Mouse (Mus musculus) liver, embryonic 15.5 days (tissue): ENCODE measurements around the gene Kif5c. TPM values are rescaled to one million over a fixed set of nuclear protein-coding genes. Genes with fewer than 3 reads are reported as not detected.

ENCODE experiments used
- ATAC-seq: fragments of 200-750 bp; cut with Nextera tagmentation; 2 replicates; pipeline ENCODE4 v1.8.0; 2017; ENCODE audit warnings: moderate number of reproducible peaks, mild to moderate bottlenecking, moderate library complexity; ENCODE audit not compliant: insufficient read depth
- H3K27ac ChIP-seq: fragments of 300-500 bp; sonication (generic); replicated peaks from 2 replicates; pipeline ENCODE4 v1.5.1; 2015; ENCODE audit warnings: mild to moderate bottlenecking, inconsistent platforms
- H3K27me3 ChIP-seq: fragments of 300-500 bp; sonication (generic); 2 replicates; pipeline ENCODE4 v1.6.1; 2015; ENCODE audit warnings: mild to moderate bottlenecking, inconsistent platforms
- H3K36me3 ChIP-seq: fragments of 300-500 bp; sonication (generic); replicated peaks from 2 replicates; pipeline ENCODE4 v1.6.1; 2015; ENCODE audit warnings: moderate library complexity, mild to moderate bottlenecking, inconsistent platforms
- H3K4me1 ChIP-seq: fragments of 300-500 bp; sonication (generic); replicated peaks from 2 replicates; pipeline ENCODE4 v1.6.1; 2015; ENCODE audit warnings: inconsistent platforms
- H3K4me2 ChIP-seq: fragments of 300-500 bp; sonication (generic); 2 replicates; pipeline ENCODE4 v1.6.1; 2015; ENCODE audit warnings: moderate library complexity, mild to moderate bottlenecking, inconsistent platforms
- H3K4me3 ChIP-seq: fragments of 300-500 bp; sonication (generic); replicated peaks from 2 replicates; pipeline ENCODE4 v1.5.1; 2015; ENCODE audit warnings: mild to moderate bottlenecking, inconsistent platforms
- H3K9ac ChIP-seq: fragments of 300-500 bp; sonication (generic); 2 replicates; pipeline ENCODE4 v1.6.1; 2015; ENCODE audit warnings: moderate library complexity, mild to moderate bottlenecking, inconsistent platforms
- H3K9me3 ChIP-seq: fragments of 300-500 bp; sonication (generic); replicated peaks from 2 replicates; pipeline ENCODE4 v1.6.1; 2016; ENCODE audit warnings: inconsistent platforms
- WGBS: fragments of 180-500 bp; shearing (Covaris S2); methylation state at CpG from one replicate; pipeline ENCODE4 v1.1.7; 2015; ENCODE audit warnings: mixed read lengths; ENCODE audit not compliant: insufficient replicate concordance; 5-methylcytosine and 5-hydroxymethylcytosine counted together
- polyA plus RNA-seq: library from polyadenylated mRNA; unstranded; fragments of >200 nt; fragmentation: Nextera tagmentation; extraction: Ambion mirVana; gene quantifications from 2 replicates; pipeline ENCODE4 v1.2.1, GENCODE M21; 2015

The Kif5c gene
- polyA plus RNA-seq, 1 experiment from 2014 or later, result 0.17 TPM

DNA sequence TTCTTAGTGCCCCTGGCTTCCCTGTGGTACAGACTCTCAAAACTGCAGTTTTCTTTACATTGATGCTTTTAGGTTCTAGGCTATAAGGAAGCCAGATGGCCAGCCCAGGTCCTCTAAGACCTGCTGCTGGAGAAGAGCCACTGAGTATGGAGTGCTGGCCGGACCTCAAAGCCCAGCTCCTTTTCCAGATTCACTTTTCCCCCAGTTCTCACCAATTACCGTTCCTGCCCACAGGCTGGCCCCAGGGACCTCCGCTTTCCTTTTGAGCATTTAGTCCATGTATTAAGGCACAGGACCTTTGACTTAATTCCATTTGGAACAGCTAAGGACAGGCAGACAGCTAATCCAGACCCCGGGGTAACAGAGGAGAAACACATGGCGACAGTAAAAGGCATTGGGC is 28.6 kb upstream of the Kif5c start:
- WGBS, result 54% methylated on average over 5 of the region's 5 CpGs
- H3K9ac ChIP-seq, result no peak overlapping the region
- H3K27me3 ChIP-seq, result no peaks in the 10 kb centered on the region
- no peak for ATAC-seq
- H3K4me2 ChIP-seq, result no peak overlapping the region
- no peak overlapping the region for H3K27ac ChIP-seq
- no peak overlapping the region for H3K4me3 ChIP-seq
- no peaks in the 10 kb centered on the region for H3K36me3 ChIP-seq
- no peaks in the 10 kb centered on the region for H3K9me3 ChIP-seq
- no peaks in the 10 kb centered on the region for H3K4me1 ChIP-seq

DNA sequence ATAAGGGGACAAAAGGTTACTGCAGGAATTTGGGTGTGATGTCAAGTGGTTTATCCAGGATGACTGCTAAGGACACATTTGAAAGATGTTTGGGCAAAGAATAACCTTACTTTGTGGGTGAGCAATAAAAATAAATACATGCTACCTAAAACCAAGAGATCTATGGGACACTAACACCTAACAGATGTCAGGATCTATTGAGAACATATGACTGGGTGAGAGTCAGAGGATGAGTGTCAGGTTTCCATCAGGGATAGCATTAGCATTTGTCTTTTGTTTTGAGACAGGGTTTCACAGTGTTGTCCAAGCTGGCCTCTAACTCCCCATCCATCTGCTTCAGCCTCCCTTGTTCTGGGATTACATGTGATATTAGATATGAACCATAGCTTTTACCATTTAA is 26.2 kb upstream of the Kif5c start:
- ATAC-seq, result no peak
- no peak overlapping the region for H3K27ac ChIP-seq

DNA sequence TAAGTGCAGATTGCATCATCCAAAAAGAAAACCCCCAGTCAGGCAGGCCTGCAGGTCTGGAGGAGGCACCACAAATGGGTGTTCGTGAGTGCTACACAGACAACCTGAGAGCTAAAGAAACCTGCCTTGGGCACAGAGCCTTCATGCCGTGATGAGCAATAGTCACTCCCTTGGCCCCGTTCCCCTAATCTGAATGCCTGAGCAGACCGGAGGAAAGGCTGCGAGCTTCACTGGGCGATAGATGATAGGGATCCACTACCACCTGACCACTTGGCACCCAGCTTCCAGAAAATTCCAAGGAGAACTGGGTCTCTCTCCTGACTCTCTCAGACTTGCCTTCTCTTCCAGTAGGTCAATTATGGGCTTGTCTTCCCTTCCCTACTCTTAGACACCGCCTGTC is 24.2 kb upstream of the Kif5c start:
- Histone ChIP-seq H3K4me3 (no peak overlapping the region), H3K27ac (no peak overlapping the region), H3K36me3 (no peaks in the 10 kb centered on the region), H3K9ac (no peak overlapping the region), H3K4me2 (no peak overlapping the region), H3K4me1 (no peaks in the 10 kb centered on the region), H3K27me3 (no peaks in the 10 kb centered on the region), H3K9me3 (no peaks in the 10 kb centered on the region)
- WGBS, result 77% methylated on average over 7 of the region's 7 CpGs
- ATAC-seq, result no peak

More for the DNA sequence above, 26.2 kb upstream of the Kif5c start:
- no peaks in the 10 kb centered on the region for H3K36me3 ChIP-seq
- H3K4me1 ChIP-seq, result no peaks in the 10 kb centered on the region
- no peak overlapping the region for H3K9ac ChIP-seq
- H3K27me3 ChIP-seq, result no peaks in the 10 kb centered on the region
- H3K9me3 ChIP-seq, result no peaks in the 10 kb centered on the region
- no peak overlapping the region for H3K4me3 ChIP-seq
- H3K4me2 ChIP-seq, result no peak overlapping the region

DNA sequence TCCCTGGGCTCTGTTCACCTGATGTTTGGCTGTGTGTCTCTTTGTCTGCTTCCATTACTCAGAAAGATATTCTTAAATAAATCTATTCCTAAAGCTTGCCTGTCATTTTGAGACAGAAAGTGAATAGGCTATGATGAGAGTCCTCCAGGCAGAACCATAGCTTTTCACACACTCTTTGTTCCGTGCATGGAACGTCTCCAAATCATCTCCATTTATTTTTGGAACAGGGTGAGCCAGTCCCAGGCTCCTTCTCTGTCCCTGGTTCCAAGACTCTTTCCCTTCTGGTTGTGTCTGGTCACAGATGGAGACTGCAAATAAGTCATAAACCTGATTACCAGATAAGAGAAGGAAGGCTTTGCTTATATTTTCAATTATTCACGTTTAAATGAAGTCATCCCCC is 22.8 kb upstream of the Kif5c start:
- no peaks in the 10 kb centered on the region for H3K4me1 ChIP-seq
- ATAC-seq, result no peak

DNA sequence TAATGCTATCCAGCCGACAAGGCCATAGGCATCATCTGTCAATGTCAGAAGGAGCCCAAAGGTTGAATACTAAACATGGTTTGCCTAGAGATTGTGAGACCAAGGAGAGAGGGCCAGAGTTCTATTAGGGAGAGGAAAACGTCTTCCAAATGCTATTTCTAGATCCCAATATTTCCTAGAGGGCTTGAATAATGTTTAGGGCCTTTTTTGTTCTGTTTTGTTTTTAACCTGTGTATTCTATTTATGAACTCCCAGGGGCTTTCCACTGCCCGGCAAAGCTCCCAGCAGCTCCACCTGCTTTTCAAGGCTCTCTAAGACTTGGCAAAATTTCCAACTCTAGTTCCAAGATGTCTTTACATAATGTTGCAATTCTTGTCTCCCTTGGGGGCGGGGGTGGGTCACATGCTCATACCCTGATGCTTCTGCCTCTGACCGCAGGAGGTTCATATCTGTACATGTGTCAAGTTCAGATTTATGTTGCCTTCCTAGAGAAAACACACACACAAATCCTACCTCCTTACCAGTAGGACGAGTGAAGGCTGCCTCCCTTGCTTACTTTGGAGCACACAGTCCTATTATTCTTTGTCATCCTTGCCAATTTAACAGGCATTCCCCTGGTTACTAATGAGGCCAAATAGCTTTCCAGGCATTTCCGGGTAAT is 18.9 kb upstream of the Kif5c start:
- H3K9ac ChIP-seq, result no peak overlapping the region
- 52% methylated on average over 7 of the region's 7 CpGs for WGBS
- H3K27me3 ChIP-seq, result no peaks in the 10 kb centered on the region
- no peak overlapping the region for H3K27ac ChIP-seq
- no peaks in the 10 kb centered on the region for H3K4me1 ChIP-seq
- ATAC-seq, result no peak
- no peaks in the 10 kb centered on the region for H3K36me3 ChIP-seq
- no peak overlapping the region for H3K4me2 ChIP-seq
- H3K9me3 ChIP-seq, result no peaks in the 10 kb centered on the region
- no peak overlapping the region for H3K4me3 ChIP-seq

More for the DNA sequence above, 22.8 kb upstream of the Kif5c start:
- WGBS, result 62% methylated on average over 3 of the region's 3 CpGs
- no peaks in the 10 kb centered on the region for H3K36me3 ChIP-seq
- no peaks in the 10 kb centered on the region for H3K27me3 ChIP-seq
- H3K9ac ChIP-seq, result no peak overlapping the region
- H3K4me2 ChIP-seq, result no peak overlapping the region
- no peak overlapping the region for H3K27ac ChIP-seq
- no peak overlapping the region for H3K4me3 ChIP-seq
- H3K9me3 ChIP-seq, result no peaks in the 10 kb centered on the region

DNA sequence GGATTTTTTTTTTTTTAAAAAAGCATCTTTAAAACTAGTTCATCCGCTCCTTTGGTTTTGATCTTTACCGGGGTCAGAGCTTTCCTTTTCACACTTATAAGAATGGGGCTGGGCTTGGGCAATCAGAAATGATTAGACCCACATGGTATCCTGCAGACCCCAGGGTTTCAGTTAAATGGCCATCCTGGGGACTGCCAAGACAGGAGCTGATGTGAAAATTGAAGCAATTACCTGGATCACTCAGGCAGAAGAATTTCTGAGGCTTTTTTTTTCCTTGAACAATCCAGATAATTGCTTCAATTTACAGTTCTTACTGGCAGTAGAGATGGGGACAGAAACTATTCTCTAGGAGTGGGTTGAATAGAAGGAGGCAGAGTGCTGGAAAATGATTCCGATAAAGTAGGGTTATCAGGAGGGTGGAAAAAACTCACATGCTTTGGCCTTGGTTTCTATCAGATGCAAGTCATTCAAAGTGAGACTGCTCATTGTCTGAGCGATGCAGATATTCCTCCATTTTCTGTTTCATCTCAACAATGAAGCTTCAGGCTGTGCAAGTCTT is 16.2 kb upstream of the Kif5c start:
- Histone ChIP-seq H3K36me3 (no peaks in the 10 kb centered on the region), H3K4me3 (no peak overlapping the region), H3K27ac (no peak overlapping the region), H3K4me2 (no peak overlapping the region), H3K9me3 (no peaks in the 10 kb centered on the region), H3K9ac (no peak overlapping the region), H3K4me1 (no peaks in the 10 kb centered on the region), H3K27me3 (no peaks in the 10 kb centered on the region)
- WGBS, result 81% methylated on average over 4 of the region's 4 CpGs
- ATAC-seq, result no peak

DNA sequence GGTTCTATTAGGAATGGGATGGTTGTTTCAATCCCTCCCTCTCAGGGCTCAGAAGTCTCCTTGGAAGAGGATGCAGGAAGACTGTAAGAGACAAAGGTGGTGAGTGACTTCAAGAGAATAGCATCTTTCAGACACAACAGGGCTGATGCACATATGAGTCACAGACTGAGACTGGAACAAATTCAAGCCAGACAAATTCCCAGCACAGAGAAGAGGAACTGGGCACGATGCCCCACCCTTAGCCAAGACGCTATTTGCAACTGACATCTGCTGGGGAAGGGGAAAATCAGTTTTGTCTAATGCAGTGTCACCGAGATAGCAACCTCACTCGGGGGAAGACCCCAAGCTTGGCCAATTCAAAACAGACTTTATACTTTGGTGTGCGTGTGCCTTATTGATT is 9.5 kb upstream of the Kif5c start:
- Histone ChIP-seq H3K36me3 (no peaks in the 10 kb centered on the region), H3K4me1 (no peaks in the 10 kb centered on the region), H3K4me2 (no peak overlapping the region), H3K9ac (no peak overlapping the region), H3K27me3 (no peaks in the 10 kb centered on the region), H3K9me3 (no peaks in the 10 kb centered on the region), H3K27ac (no peak overlapping the region), H3K4me3 (no peak overlapping the region)
- 37% methylated on average over 5 of the region's 5 CpGs for WGBS
- ATAC-seq, result no peak

DNA sequence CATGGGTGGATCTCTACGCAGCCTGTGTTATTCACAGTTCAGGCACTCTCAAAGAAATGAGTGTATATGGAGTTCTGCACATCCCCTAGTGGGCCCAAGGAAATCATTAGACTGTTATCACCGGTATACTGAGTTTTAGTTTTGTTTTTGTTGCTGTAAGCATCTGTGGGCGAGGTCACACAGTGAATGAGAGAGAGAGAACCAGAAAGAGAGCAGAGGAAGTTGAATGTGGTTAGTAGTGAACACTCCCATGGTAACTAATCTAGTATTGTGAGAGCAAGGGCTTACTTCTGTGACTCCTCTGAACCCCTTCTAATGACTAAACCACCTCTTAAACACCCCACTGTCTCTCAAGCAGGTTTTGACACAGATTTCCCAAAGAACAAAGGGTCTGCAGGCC is 2.3 kb upstream of the Kif5c start:
- Histone ChIP-seq H3K27me3 (peaks cover 39% of the 10 kb centered on the region), H3K4me2 (no peak overlapping the region), H3K27ac (no peak overlapping the region), H3K4me1 (peaks cover 9% of the 10 kb centered on the region), H3K9me3 (no peaks in the 10 kb centered on the region), H3K36me3 (no peaks in the 10 kb centered on the region), H3K9ac (no peak overlapping the region), H3K4me3 (no peak overlapping the region)
- ATAC-seq, result no peak
- WGBS, result 43% methylated on average over 3 of the region's 3 CpGs

DNA sequence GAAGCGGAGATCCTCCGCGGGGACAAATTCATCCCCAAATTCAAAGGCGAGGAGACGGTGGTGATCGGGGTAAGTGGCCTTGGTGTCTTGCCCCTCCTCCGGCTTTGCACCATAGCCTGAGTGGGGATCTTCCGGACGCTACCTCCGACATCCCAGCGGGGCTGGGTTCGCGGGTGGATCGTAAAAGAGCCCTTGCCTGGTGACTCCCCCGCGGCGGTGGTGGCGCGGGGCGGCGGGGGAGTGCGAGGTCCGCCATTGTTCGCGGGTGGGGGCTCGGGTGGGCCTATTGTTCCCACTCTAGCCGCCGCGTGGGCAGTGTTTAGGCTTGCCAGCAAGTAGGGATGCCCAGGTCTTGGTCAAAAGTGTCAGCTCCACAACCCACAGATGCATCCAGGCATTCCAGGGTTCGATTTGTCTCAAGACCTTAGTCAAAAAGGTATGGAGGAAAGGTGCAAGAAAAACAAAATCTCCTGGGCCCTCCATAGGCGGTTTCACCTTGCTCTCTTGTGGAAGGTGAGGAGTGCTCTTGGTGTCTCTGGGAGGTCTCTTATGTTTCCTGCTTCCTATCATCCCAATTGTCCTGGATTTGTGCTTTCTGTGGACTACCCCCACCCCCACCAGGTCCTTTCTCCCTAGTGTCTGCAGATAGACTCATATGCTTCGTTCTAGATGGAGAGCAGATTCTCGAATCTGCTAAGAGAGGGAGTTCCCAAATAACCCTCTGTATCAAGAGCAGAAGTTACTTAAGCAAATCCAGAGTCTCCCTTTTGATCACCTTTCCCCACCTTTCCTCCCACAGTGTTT is 823 bp downstream of the Kif5c start:
- no peak overlapping the region for H3K9ac ChIP-seq
- H3K27me3 ChIP-seq, result peaks cover 39% of the 10 kb centered on the region
- peak overlapping the region; percentile 48 for H3K4me3 ChIP-seq
- no peaks in the 10 kb centered on the region for H3K9me3 ChIP-seq
- peak overlapping the region; percentile 67 for H3K4me2 ChIP-seq
- H3K4me1 ChIP-seq, result peaks cover 9% of the 10 kb centered on the region
- no peak for ATAC-seq
- no peak overlapping the region for H3K27ac ChIP-seq
- 3% methylated on average over 33 of the region's 33 CpGs for WGBS
- H3K36me3 ChIP-seq, result no peaks in the 10 kb centered on the region

DNA sequence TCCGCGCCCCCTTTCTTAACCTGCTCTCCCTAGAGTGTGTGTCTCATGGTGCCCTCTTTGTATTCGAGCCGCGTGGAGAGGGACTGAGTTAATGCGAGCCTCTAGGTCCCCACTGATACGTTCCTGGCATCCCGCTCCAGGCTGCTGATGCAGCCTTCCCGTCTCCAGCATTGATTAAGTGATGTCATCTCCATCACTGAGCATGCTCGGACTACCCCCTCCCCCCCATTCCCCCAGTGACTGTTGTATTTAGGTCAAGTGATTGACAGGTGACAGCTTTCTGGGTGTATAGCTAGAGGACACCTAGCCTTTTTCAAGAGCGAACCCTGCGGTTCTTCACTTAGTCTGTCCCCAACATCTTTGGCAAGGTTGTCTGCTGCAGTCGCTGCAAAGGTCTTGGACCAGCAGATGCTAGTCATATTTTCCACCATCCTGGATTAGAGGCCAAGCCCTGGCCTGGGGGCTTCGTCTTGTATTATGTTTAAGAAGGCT is 1.6 kb downstream of the Kif5c start:
- H3K4me3 ChIP-seq, result no peak overlapping the region
- peaks cover 39% of the 10 kb centered on the region for H3K27me3 ChIP-seq
- WGBS, result 17% methylated on average over 14 of the region's 14 CpGs
- no peaks in the 10 kb centered on the region for H3K9me3 ChIP-seq
- H3K27ac ChIP-seq, result no peak overlapping the region
- H3K36me3 ChIP-seq, result no peaks in the 10 kb centered on the region
- no peak overlapping the region for H3K9ac ChIP-seq
- no peak overlapping the region for H3K4me2 ChIP-seq
- H3K4me1 ChIP-seq, result peaks cover 9% of the 10 kb centered on the region
- no peak for ATAC-seq

DNA sequence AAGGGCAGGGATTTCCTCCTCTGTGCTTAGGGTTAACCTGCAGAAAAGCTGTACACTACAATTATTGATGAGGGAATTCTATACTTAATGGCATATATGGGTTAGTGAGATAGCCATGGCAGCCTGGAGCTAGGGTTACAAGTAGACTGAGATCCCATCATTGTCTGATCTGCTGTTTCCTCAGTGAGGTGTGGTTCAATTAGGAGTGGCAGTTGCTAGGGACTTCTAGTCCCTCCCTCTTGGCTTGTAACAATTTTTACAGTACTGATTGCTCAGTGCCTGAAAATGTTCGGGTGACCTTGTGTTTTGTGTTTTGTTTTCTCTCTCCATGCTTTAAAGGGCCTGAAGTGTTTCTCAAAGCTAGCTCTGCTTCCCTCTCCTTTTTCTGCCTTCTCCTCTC is 2.1 kb downstream of the Kif5c start:
- Histone ChIP-seq H3K4me2 (no peak overlapping the region), H3K36me3 (no peaks in the 10 kb centered on the region), H3K27ac (no peak overlapping the region), H3K27me3 (peaks cover 39% of the 10 kb centered on the region), H3K4me3 (no peak overlapping the region), H3K9me3 (no peaks in the 10 kb centered on the region), H3K9ac (no peak overlapping the region), H3K4me1 (peaks cover 9% of the 10 kb centered on the region)
- ATAC-seq, result no peak
- 46% methylated on average over 1 of the region's 1 CpGs for WGBS
